Mouse (Mus musculus) frontal cortex, adult 2 months (tissue): Measurements from ENCODE around the gene Olfr1260. TPM values are rescaled to one million over a fixed set of nuclear protein-coding genes. Genes with fewer than 3 reads are reported as not detected.

Experiments used
- DNase-seq, 2 experiments: peaks; one replicate each; pipeline ENCODE4 v3.0.0; 2022; ENCODE audit warnings: low spot score in 1 of 2; ENCODE audit errors: extremely low spot score in 1 of 2
- polyA plus RNA-seq: library from polyadenylated mRNA; depleted of rRNA; stranded (reverse); fragments of >200 nt; gene quantifications from 2 replicates; pipeline ENCODE4 v1.2.3, GENCODE M21; 2012; rRNA removed

Olfr1260 gene
- not detected in 2 replicates for polyA plus RNA-seq

DNA sequence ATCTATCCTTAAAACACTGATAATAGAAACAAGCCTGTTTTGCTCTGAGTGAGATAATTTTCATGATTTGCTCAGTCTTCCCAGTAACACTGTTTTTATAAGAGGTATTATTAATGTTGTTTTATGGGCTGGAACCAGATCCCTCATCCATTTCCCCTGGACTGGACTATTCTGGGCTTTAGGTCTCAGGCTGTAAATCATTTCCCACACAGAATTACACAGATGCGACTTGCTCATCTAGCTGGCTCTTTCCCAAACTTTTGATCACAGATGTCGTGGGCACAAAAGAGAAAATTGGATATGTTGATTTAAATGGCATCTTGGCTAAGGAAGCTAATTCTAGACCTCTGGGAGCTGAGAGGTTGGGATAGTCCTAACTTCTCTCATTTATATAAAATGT, at the start of gene Olfr1260:
Gene Olfr1260, plus strand, starts transcription at position 157 of the 400 bp plus-strand sequence.
- DNase-seq, result peak in 1 of 2 experiments; percentile 43

DNA sequence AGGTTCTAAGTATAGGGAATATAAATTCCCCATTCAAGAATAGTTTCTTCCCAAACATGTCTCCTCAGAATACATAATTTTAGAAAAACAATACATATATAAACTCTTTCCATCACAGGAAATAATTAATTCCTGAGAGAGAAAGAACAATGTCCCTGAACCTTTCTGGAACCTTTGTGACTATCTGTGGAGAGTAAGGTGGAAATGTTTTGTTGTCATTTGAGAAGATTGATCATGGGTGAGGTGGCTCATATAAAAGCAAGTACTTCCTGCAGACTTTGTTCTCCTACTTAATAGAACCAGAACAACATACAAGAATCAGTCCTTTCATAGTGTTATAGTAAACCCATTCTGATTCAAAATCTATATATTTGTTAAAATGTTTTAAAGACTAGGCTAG, 47.1 kb upstream of the Olfr1260 start, which contains the start of gene Olfr1258:
Gene Olfr1258, plus strand, starts transcription at position 301 of the 400 bp plus-strand sequence.
- no peak for DNase-seq

GRCm38 (mm10) chr2:89948564-89948963, 25.6 kb upstream of the Olfr1260 start, which contains the start of gene Olfr1259:
Olfr1259 (minus strand) TSS chr2:89948664.
- DNase-seq, result no peak

GRCm38 (mm10) chr2:89977709-89978108, 3.6 kb downstream of the Olfr1260 start:
- no peak for DNase-seq

DNA sequence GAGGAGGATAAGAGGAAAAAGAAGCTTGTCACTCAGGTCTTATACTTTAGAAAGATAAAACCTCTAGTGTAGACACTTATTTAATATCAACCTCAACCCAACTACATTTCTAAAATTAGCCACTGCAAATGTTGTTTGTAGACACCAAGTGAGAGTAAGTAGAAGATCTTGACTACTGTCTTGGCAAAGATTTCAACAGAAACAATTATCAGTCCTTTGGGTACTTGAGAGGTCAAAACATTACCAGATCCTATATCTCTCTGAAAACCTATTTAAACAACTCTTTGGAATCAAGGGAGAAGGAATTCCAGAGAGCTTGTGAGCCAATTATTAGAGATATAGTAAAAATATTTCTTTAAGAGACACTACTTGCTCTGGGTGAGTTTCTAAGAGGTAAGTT, 16.8 kb downstream of the Olfr1260 start, which contains the start of gene Olfr1261:
Gene Olfr1261, plus strand, starts transcription at position 301 of the 400 bp plus-strand sequence.
- DNase-seq, result no peak

DNA sequence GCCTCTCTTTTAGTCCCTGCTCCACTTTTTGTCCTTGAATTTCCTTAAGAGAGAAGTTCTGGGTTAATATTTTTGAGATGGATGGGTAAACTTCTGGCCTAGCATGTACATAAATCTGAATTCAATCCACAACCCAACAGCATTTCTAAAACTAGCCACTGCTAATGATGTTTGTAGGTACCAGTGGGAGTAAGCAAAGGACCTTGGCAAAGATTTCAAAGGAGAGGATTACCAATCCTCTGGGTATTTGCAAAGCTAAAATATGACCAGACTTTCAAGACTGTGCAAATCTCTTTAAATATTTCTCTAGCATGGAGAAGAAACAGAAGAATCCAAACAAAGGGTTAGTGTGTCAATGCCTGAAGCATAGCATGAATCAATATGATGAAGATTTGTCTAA, 25.7 kb downstream of the Olfr1260 start, which contains the start of gene Olfr1262:
Gene Olfr1262, plus strand, starts transcription at position 301 of the 400 bp plus-strand sequence.
- DNase-seq, result no peak

DNA sequence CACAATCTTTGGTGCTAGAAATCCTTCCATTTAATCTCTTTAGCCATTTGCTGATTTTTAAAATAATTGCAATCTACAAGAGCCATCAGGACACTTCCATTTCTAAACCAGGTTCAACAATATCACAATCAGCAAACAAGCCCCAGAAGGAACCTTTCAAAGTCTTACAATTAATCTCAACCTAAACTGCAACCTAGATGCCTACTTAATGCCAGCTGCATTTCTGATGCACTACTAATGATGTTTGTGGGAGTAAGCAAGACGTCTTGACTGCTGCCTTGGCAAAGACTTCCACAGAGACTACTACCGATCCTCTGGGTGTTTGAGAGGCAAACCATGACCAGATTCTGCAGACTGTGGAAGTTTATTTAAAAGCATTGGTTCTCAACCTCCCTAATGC, 37.7 kb downstream of the Olfr1260 start, which contains the start of gene Olfr1263:
Gene Olfr1263, plus strand, starts transcription at position 301 of the 400 bp plus-strand sequence.
- no peak for DNase-seq

- DNase-seq, result no peak
Observed at GRCm38 (mm10) chr2:90025477-90025876, 51.3 kb downstream of the Olfr1260 start, which contains the start of gene Olfr1264. Olfr1264 (minus strand) TSS chr2:90025577.

Other genes starting within 250 kb of the Olfr1260 start
- gene Olfr1252, start 249.3 kb upstream of the Olfr1260 start, polyA plus RNA-seq, result 0.06 TPM in 1 of 2 replicates, not detected in the other
- gene Olfr1253, start 217.2 kb upstream of the Olfr1260 start, polyA plus RNA-seq, result not detected in 2 replicates
- gene Olfr1254, start 180.7 kb upstream of the Olfr1260 start, polyA plus RNA-seq, result 0.25 TPM in 1 of 2 replicates, not detected in the other
- not detected in 2 replicates for gene Olfr1255, start 162.3 kb upstream of the Olfr1260 start, polyA plus RNA-seq
- gene Olfr1256, start 132.8 kb upstream of the Olfr1260 start, polyA plus RNA-seq, result not detected in 2 replicates
- not detected in 2 replicates for gene Olfr48, start 126.1 kb upstream of the Olfr1260 start, polyA plus RNA-seq
- not detected in 2 replicates for gene Olfr1257, start 95.9 kb upstream of the Olfr1260 start, polyA plus RNA-seq
- not detected in 2 replicates for gene Olfr1258, start 47.0 kb upstream of the Olfr1260 start, polyA plus RNA-seq
- 0.06 TPM in 1 of 2 replicates, not detected in the other for gene Olfr1259, start 25.7 kb upstream of the Olfr1260 start, polyA plus RNA-seq
- gene Olfr1261, start 16.9 kb downstream of the Olfr1260 start, polyA plus RNA-seq, result 0.11 TPM in 1 of 2 replicates, not detected in the other
- gene Olfr1262, start 25.8 kb downstream of the Olfr1260 start, polyA plus RNA-seq, result not detected in 2 replicates
- gene Olfr1263, start 37.8 kb downstream of the Olfr1260 start, polyA plus RNA-seq, result not detected in 2 replicates
- gene Olfr1264, start 51.2 kb downstream of the Olfr1260 start, polyA plus RNA-seq, result not detected in 2 replicates
- gene Olfr1265, start 61.0 kb downstream of the Olfr1260 start, polyA plus RNA-seq, result not detected in 2 replicates
- not detected in 2 replicates for gene Olfr140, start 89.3 kb downstream of the Olfr1260 start, polyA plus RNA-seq
- gene Olfr1269, start 147.1 kb downstream of the Olfr1260 start, polyA plus RNA-seq, result not detected in 2 replicates
- gene Olfr32, start 168.0 kb downstream of the Olfr1260 start, polyA plus RNA-seq, result 0.71 and 1.3 TPM in 2 replicates
- gene Olfr1270, start 178.8 kb downstream of the Olfr1260 start, polyA plus RNA-seq, result 0.06 and 0.20 TPM in 2 replicates